Mouse (Mus musculus): ENCODE results near the gene Fam122a. TPM values are rescaled to one million over a fixed set of nuclear protein-coding genes. Genes with fewer than 3 reads are reported as not detected.

Fam122a gene
- total RNA-seq (2023): 27.7 TPM

GRCm38 (mm10) chr19:24476929-24477882 is at the start of gene Fam122a:
TSS of gene Fam122a (minus strand) at chr19:24477356.

Other genes with a start within 250 kb of the Fam122a start
- 21.7 TPM for gene Fxn, start 196.8 kb downstream of the Fam122a start, total RNA-seq (2023)
- 3.5 TPM for gene Pip5k1b, start 78.5 kb upstream of the Fam122a start, total RNA-seq (2023)
- not detected for gene Tmem252, start 196.7 kb upstream of the Fam122a start, total RNA-seq (2023)

Measured in CD4-positive naive resting alpha-beta T cell, adult 57 days (primary cell).